Comparison of ENCODE assay signal across 8 mouse cellular contexts in the genomic region with DNA sequence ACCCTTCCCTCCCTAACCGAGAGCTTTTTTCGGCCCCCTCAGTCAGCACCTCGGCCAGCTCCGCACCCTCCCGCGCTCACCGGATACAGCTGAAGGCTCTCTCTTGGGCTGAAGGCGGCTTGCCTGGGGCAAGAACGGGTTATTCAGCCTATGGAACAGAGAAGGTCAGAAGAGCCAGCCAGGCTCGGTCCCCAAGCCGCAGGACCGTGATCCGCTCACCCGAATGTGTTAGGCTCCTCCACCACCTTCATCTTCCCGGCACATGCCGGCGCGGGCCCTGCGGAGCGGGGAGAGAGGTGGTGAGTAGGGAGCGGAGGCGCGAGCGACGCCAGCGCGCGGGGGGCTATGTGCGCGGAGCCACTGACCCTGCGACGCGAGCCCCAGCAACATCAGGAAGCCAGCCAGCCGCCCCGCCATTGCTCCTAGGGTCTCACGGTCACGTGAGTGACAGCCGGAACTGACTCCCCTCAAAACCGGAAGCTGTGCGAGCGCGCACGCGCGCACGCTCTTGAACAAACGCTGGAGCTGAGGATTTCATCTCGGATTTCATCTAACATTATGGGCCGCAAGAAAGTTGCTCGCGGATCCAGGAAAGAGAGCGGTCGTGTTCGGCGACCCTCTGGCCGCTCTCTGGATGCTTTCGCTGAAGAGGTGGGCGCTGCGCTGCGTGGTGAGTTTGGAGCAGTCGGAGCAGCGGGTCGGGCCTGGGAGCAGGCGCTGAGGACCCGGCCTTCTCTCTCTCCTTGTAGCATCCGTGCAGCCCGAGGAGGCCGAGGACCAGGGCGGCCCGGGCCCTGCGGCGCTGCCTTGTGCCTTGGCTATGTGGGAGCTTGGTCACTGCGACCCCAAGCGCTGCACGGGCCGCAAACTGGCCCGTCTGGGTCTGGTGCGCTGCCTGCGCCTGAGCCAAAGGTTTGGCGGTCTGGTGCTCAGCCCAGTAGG. TPM values are rescaled to one million over a fixed set of nuclear protein-coding genes. Genes with fewer than 3 reads are reported as not detected.
DNase-seq lines count a peak whose midpoint lies in the region; ATAC-seq and TF ChIP-seq lines count a peak whose summit lies in the region.

Gene Gnptg, minus strand, starts transcription at position 430 of the 942 bp plus-strand sequence.
Gene Tsr3, plus strand, starts transcription at position 476 of the 942 bp plus-strand sequence.

- WGBS in forebrain, embryonic 11.5 days = under 1% methylated on average over 77 of the region's 80 CpGs
- under 1% methylated on average over 80 of the region's 80 CpGs for WGBS in heart, embryonic 16.5 days
- WGBS in liver, embryonic 15.5 days (ENCODE audit: insufficient replicate concordance) = under 1% methylated on average over 80 of the region's 80 CpGs
- WGBS in neural tube, embryonic 11.5 days = under 1% methylated on average over 80 of the region's 80 CpGs
- WGBS in stomach, embryonic 16.5 days = under 1% methylated on average over 80 of the region's 80 CpGs

- TF ChIP-seq CTCF in E14TG2a.4 (conservative IDR thresholded peaks at IDR 0.05; ENCODE audit: low read length) = no peak

- peak within 1 kb of the TSS; percentile 98 for H3K4me3 ChIP-seq in E14TG2a.4 (replicated peaks; ENCODE audit: low read length)
- peak within 1 kb of the TSS; percentile 98 for H3K4me3 ChIP-seq in forebrain, embryonic 11.5 days (ENCODE audit: low read depth, low read length)
- peak within 1 kb of the TSS; percentile 90 for H3K4me3 ChIP-seq in heart, embryonic 16.5 days (ENCODE audit: low read length)
- H3K4me3 ChIP-seq in liver, embryonic 15.5 days (replicated peaks) = peak within 1 kb of the TSS; percentile 81
- peak within 1 kb of the TSS; percentile 85 for H3K4me3 ChIP-seq in neural tube, embryonic 11.5 days (ENCODE audit: low read depth, low read length)
- H3K4me3 ChIP-seq in stomach, embryonic 16.5 days (replicated peaks; ENCODE audit: low read length) = peak within 1 kb of the TSS; percentile 94

- peak; percentile 84 for ATAC-seq in forebrain, embryonic 11.5 days (replicated peaks; ENCODE audit: low FRiP score)
- ATAC-seq in heart, embryonic 16.5 days (replicated peaks; ENCODE audit: extremely low read depth, insufficient read depth, low FRiP score) = peak; percentile 82
- peak; percentile 82 for ATAC-seq in liver, embryonic 15.5 days (ENCODE audit: insufficient read depth)
- ATAC-seq in neural tube, embryonic 11.5 days (ENCODE audit: insufficient read depth, low FRiP score, low TSS enrichment) = peak; percentile 75; the same call in 1 of the 2 replicates
- ATAC-seq in stomach, embryonic 16.5 days (ENCODE audit: insufficient read depth, low FRiP score) = peak; percentile 87

- no peaks in the 10 kb centered on the region for H3K9me3 ChIP-seq in E14TG2a.4 (ENCODE audit: low read length)
- H3K9me3 ChIP-seq in forebrain, embryonic 11.5 days (ENCODE audit: control insufficient read depth, low read length) = no peaks in the 10 kb centered on the region
- H3K9me3 ChIP-seq in heart, embryonic 16.5 days (replicated peaks; ENCODE audit: control insufficient read depth, low read length) = no peaks in the 10 kb centered on the region
- H3K9me3 ChIP-seq in liver, embryonic 15.5 days (replicated peaks) = no peaks in the 10 kb centered on the region
- H3K9me3 ChIP-seq in neural tube, embryonic 11.5 days (ENCODE audit: control insufficient read depth, low read length) = no peaks in the 10 kb centered on the region
- H3K9me3 ChIP-seq in stomach, embryonic 16.5 days (replicated peaks; ENCODE audit: control insufficient read depth, low read length) = no peaks in the 10 kb centered on the region

- peak within 1 kb of the TSS; percentile 54; the same call in 1 of the 2 replicates for H3K27ac ChIP-seq in forebrain, embryonic 11.5 days (ENCODE audit: low read depth, low read length)
- H3K27ac ChIP-seq in heart, embryonic 16.5 days (ENCODE audit: low read length) = peak within 1 kb of the TSS; percentile 83
- peak within 1 kb of the TSS; percentile 49 for H3K27ac ChIP-seq in liver, embryonic 15.5 days (replicated peaks)
- H3K27ac ChIP-seq in neural tube, embryonic 11.5 days (ENCODE audit: low read depth, low read length) = peak within 1 kb of the TSS; percentile 49
- peak within 1 kb of the TSS; percentile 80 for H3K27ac ChIP-seq in stomach, embryonic 16.5 days (ENCODE audit: low read length)

- peaks cover 8% of the 10 kb centered on the region for H3K27me3 ChIP-seq in E14TG2a.4 (ENCODE audit: insufficient read depth, low read length)
- no peaks in the 10 kb centered on the region for H3K27me3 ChIP-seq in forebrain, embryonic 11.5 days (ENCODE audit: control insufficient read depth, insufficient read depth, low read length)
- no peaks in the 10 kb centered on the region for H3K27me3 ChIP-seq in heart, embryonic 16.5 days (ENCODE audit: control insufficient read depth, insufficient read depth, low read length)
- H3K27me3 ChIP-seq in liver, embryonic 15.5 days = no peaks in the 10 kb centered on the region
- H3K27me3 ChIP-seq in neural tube, embryonic 11.5 days (ENCODE audit: control insufficient read depth, insufficient read depth, low read length) = no peaks in the 10 kb centered on the region
- H3K27me3 ChIP-seq in stomach, embryonic 16.5 days (ENCODE audit: control insufficient read depth, insufficient read depth, low read length) = no peaks in the 10 kb centered on the region

- DNase-seq in c-Kit-positive CD71-positive TER-119-negative erythroid progenitor cells, embryonic 14.5 days (ENCODE audit: low read depth) = peak; percentile 89
- peak; percentile 92 for DNase-seq in forebrain, embryonic 11.5 days (ENCODE audit: low spot score)
- peak; percentile 87 to 94 for DNase-seq in kidney, postnatal 25 days
- DNase-seq in neural tube, embryonic 11.5 days (ENCODE audit: low spot score) = peak; percentile 91

- peak within 1 kb of the TSS; percentile 75 for H3K4me2 ChIP-seq in forebrain, embryonic 11.5 days (ENCODE audit: low read depth, low read length, severe bottlenecking)
- peak within 1 kb of the TSS; percentile 98 for H3K4me2 ChIP-seq in heart, embryonic 16.5 days (ENCODE audit: low read depth, low read length)
- H3K4me2 ChIP-seq in liver, embryonic 15.5 days = peak within 1 kb of the TSS; percentile 86
- peak within 1 kb of the TSS; percentile 89 for H3K4me2 ChIP-seq in neural tube, embryonic 11.5 days (ENCODE audit: low read depth)
- H3K4me2 ChIP-seq in stomach, embryonic 16.5 days (ENCODE audit: low read depth, low read length) = peak within 1 kb of the TSS; percentile 77

- peak within 1 kb of the TSS; percentile 89 for H3K9ac ChIP-seq in forebrain, embryonic 11.5 days (ENCODE audit: low read length)
- H3K9ac ChIP-seq in heart, embryonic 16.5 days (ENCODE audit: low read length) = peak within 1 kb of the TSS; percentile 84
- peak within 1 kb of the TSS; percentile 76 for H3K9ac ChIP-seq in liver, embryonic 15.5 days
- peak within 1 kb of the TSS; percentile 85 for H3K9ac ChIP-seq in neural tube, embryonic 11.5 days (ENCODE audit: low read length)
- H3K9ac ChIP-seq in stomach, embryonic 16.5 days (ENCODE audit: low read length) = peak within 1 kb of the TSS; percentile 91

- H3K36me3 ChIP-seq in E14TG2a.4 (ENCODE audit: insufficient read depth, low read length) = peaks cover 35% of the 10 kb centered on the region
- peaks cover 8% of the 10 kb centered on the region; the same call in 1 of the 2 replicates for H3K36me3 ChIP-seq in forebrain, embryonic 11.5 days (ENCODE audit: control insufficient read depth, insufficient read depth, low read length)
- peaks cover 25% of the 10 kb centered on the region for H3K36me3 ChIP-seq in heart, embryonic 16.5 days (ENCODE audit: control insufficient read depth, insufficient read depth)
- H3K36me3 ChIP-seq in liver, embryonic 15.5 days (replicated peaks) = peaks cover 40% of the 10 kb centered on the region
- peaks cover 19% of the 10 kb centered on the region for H3K36me3 ChIP-seq in neural tube, embryonic 11.5 days (ENCODE audit: control insufficient read depth, insufficient read depth, low read length)
- peaks cover 13% of the 10 kb centered on the region; the same call in 1 of the 2 replicates for H3K36me3 ChIP-seq in stomach, embryonic 16.5 days (ENCODE audit: control insufficient read depth, insufficient read depth, low read length)

- H3K4me1 ChIP-seq in E14TG2a.4 (replicated peaks; ENCODE audit: low read depth, low read length) = peaks cover 60% of the 10 kb centered on the region
- H3K4me1 ChIP-seq in forebrain, embryonic 11.5 days (replicated peaks; ENCODE audit: control insufficient read depth, insufficient read depth, low read length) = peaks cover 12% of the 10 kb centered on the region; the same call in 1 of the 2 replicates
- peaks cover 14% of the 10 kb centered on the region for H3K4me1 ChIP-seq in heart, embryonic 16.5 days (ENCODE audit: control insufficient read depth, insufficient read depth, low read length)
- peaks cover 25% of the 10 kb centered on the region for H3K4me1 ChIP-seq in liver, embryonic 15.5 days (replicated peaks)
- H3K4me1 ChIP-seq in neural tube, embryonic 11.5 days (ENCODE audit: control insufficient read depth, insufficient read depth, low read length) = peaks cover 8% of the 10 kb centered on the region
- peaks cover 16% of the 10 kb centered on the region for H3K4me1 ChIP-seq in stomach, embryonic 16.5 days (ENCODE audit: control insufficient read depth, insufficient read depth, low read length)

RNA-seq across cellular contexts. Expression of gene Gnptg, which starts in this region (rescaled TPM):
- polyA plus RNA-seq in forebrain, embryonic 11.5 days (2014; fragmentation: Nextera tagmentation; extraction: Ambion mirVana) = 51.3 and 56.3 TPM in 2 replicates
- polyA plus RNA-seq in heart, embryonic 16.5 days (2015; fragmentation: Nextera tagmentation; extraction: Ambion mirVana) = 23.8 and 25.7 TPM in 2 replicates
- 19.5 and 21.6 TPM in 2 replicates for polyA plus RNA-seq in liver, embryonic 15.5 days (2015; fragmentation: Nextera tagmentation; extraction: Ambion mirVana)
- polyA plus RNA-seq in neural tube, embryonic 11.5 days (2014; fragmentation: Nextera tagmentation; extraction: Ambion mirVana) = 51.9 and 58.7 TPM in 2 replicates
- polyA plus RNA-seq in stomach, embryonic 16.5 days (2015; fragmentation: Nextera tagmentation; extraction: Ambion mirVana) = 39.9 and 40.9 TPM in 2 replicates

RNA-seq across cellular contexts. Expression of gene Tsr3, which starts in this region (rescaled TPM):
- 63.4 and 66.7 TPM in 2 replicates for polyA plus RNA-seq in forebrain, embryonic 11.5 days (2014; fragmentation: Nextera tagmentation; extraction: Ambion mirVana)
- polyA plus RNA-seq in heart, embryonic 16.5 days (2015; fragmentation: Nextera tagmentation; extraction: Ambion mirVana) = 26.9 and 31.0 TPM in 2 replicates
- 18.9 and 19.1 TPM in 2 replicates for polyA plus RNA-seq in liver, embryonic 15.5 days (2015; fragmentation: Nextera tagmentation; extraction: Ambion mirVana)
- polyA plus RNA-seq in neural tube, embryonic 11.5 days (2014; fragmentation: Nextera tagmentation; extraction: Ambion mirVana) = 59.8 and 63.6 TPM in 2 replicates
- polyA plus RNA-seq in stomach, embryonic 16.5 days (2015; fragmentation: Nextera tagmentation; extraction: Ambion mirVana) = 35.8 and 37.1 TPM in 2 replicates

Comparison
In these comparisons a context has a peak if more than half of its experiments do, and no peak if none do; other contexts are left out.
1. Peak in every context shown above with its lines: DNase-seq, ATAC-seq, H3K4me3 ChIP-seq and H3K27ac ChIP-seq.